In genomic region chr4:53204482-53204881, GRCm38 (mm10) we compare ENCODE assay signal across 24 mouse cellular contexts. TPM values are rescaled to one million over a fixed set of nuclear protein-coding genes. Genes with fewer than 3 reads are reported as not detected.
DNase-seq lines count a peak whose midpoint lies in the region; ATAC-seq and TF ChIP-seq lines count a peak whose summit lies in the region.
"Had no signal": no experiment of that assay in that cellular context is flagged by ENCODE, and none has a peak within 500 bp of the region (broad histone marks: within the 10 kb centered on the region; RNA-seq: fewer than 3 reads in every experiment).

No protein-coding gene starts in this region.

- H3K9me3 ChIP-seq in hindbrain, embryonic 10.5 days, result no peaks in the 10 kb centered on the region
- H3K9me3 ChIP-seq in hindbrain, embryonic 14.5 days (ENCODE audit: control insufficient read depth, low read length), result no peaks in the 10 kb centered on the region
- H3K9me3 ChIP-seq: forebrain, embryonic 10.5 days; forebrain, embryonic 13.5 days; heart, embryonic 10.5 days; heart, embryonic 13.5 days had no signal

- no peak overlapping the region for H3K4me3 ChIP-seq in hindbrain, embryonic 10.5 days
- H3K4me3 ChIP-seq in hindbrain, embryonic 14.5 days (replicated peaks; ENCODE audit: low read length), result no peak overlapping the region
- no peak overlapping the region for H3K4me3 ChIP-seq in layer of hippocampus, adult 2 months
- H3K4me3 ChIP-seq: forebrain, embryonic 10.5 days; forebrain, embryonic 13.5 days; heart, adult 2 months; heart, embryonic 10.5 days; heart, embryonic 13.5 days had no signal

- no peak for ATAC-seq in hindbrain, embryonic 14.5 days (ENCODE audit: low FRiP score)
- ATAC-seq: CD4-positive, CD25-positive, alpha-beta regulatory T cell, adult 4 months; forebrain, embryonic 13.5 days; forebrain, embryonic 16.5 days; inflammation-experienced regulatory T-cells, adult 6 months had no signal

- no peak overlapping the region for H3K4me2 ChIP-seq in hindbrain, embryonic 14.5 days (replicated peaks)
- H3K4me2 ChIP-seq: forebrain, embryonic 13.5 days; heart, embryonic 13.5 days had no signal

- H3K27ac ChIP-seq in hindbrain, embryonic 10.5 days, result no peak overlapping the region
- no peak overlapping the region for H3K27ac ChIP-seq in hindbrain, embryonic 14.5 days
- H3K27ac ChIP-seq in layer of hippocampus, adult 2 months, result 0 out of 2 replicates have a peak overlapping the region, but pooled peaks have one; percentile 14
- H3K27ac ChIP-seq: forebrain, embryonic 10.5 days; forebrain, embryonic 13.5 days; heart, adult 2 months; heart, embryonic 10.5 days; heart, embryonic 13.5 days had no signal

- no peaks in the 10 kb centered on the region for H3K36me3 ChIP-seq in hindbrain, embryonic 10.5 days
- no peaks in the 10 kb centered on the region for H3K36me3 ChIP-seq in hindbrain, embryonic 14.5 days (replicated peaks; ENCODE audit: control insufficient read depth, insufficient read depth)
- H3K36me3 ChIP-seq: forebrain, embryonic 10.5 days; heart, embryonic 10.5 days; heart, embryonic 13.5 days had no signal

- peaks cover 13% of the 10 kb centered on the region; the same call in 1 of the 2 replicates for H3K4me1 ChIP-seq in hindbrain, embryonic 10.5 days (replicated peaks)
- H3K4me1 ChIP-seq in hindbrain, embryonic 14.5 days (replicated peaks; ENCODE audit: control insufficient read depth, insufficient read depth, low read length), result 0 out of 2 replicates have a peak, but pooled peaks cover 3% of the 10 kb centered on the region
- H3K4me1 ChIP-seq: forebrain, embryonic 10.5 days; forebrain, embryonic 13.5 days; heart, embryonic 10.5 days; heart, embryonic 13.5 days had no signal

- peak; percentile 15 for DNase-seq in hindbrain, embryonic 10.5 days (ENCODE audit: low spot score)
- no peak for DNase-seq in hindbrain, embryonic 14.5 days (ENCODE audit: low spot score)
- no peak for DNase-seq in layer of hippocampus, adult 2 months (ENCODE audit: low spot score in 2 of 2)
- no peak for DNase-seq in layer of hippocampus, postnatal 10 days (ENCODE audit: low spot score in 2 of 2)
- DNase-seq in mesoderm, embryonic 11.5 days (ENCODE audit: low read depth, low spot score), result peak; percentile 16
- DNase-seq in adrenal gland, adult 18-20 months (ENCODE audit: low spot score in 2 of 2), result no peak
- DNase-seq: adrenal gland, adult 8-10 months; adrenal gland, postnatal 25 days; cerebellum, adult 11-12 months; cerebellum, adult 8-10 months; cerebellum, postnatal 10 days; cerebellum, postnatal 36 days; gastrocnemius, postnatal 10 days; gastrocnemius, postnatal 36 days; heart, adult 2 months; heart, postnatal 14 days; heart, postnatal 4 days had no signal

- no peak for TF ChIP-seq CTCF in layer of hippocampus, adult 2 months (conservative IDR thresholded peaks at IDR 0.05)

- 66% methylated on average over 7 of the region's 7 CpGs for WGBS in hindbrain, embryonic 10.5 days
- WGBS in hindbrain, embryonic 14.5 days, result 56% methylated on average over 7 of the region's 7 CpGs

- H3K27me3 ChIP-seq in hindbrain, embryonic 10.5 days (ENCODE audit: insufficient read depth, poor library complexity, severe bottlenecking), result no peaks in the 10 kb centered on the region
- H3K27me3 ChIP-seq in hindbrain, embryonic 14.5 days (ENCODE audit: control insufficient read depth, insufficient read depth, low read length), result no peaks in the 10 kb centered on the region
- H3K27me3 ChIP-seq: forebrain, embryonic 13.5 days; heart, embryonic 13.5 days had no signal

- H3K9ac ChIP-seq in hindbrain, embryonic 14.5 days, result no peak overlapping the region
- H3K9ac ChIP-seq: forebrain, embryonic 13.5 days; heart, embryonic 13.5 days had no signal

RNA-seq across cellular contexts. Expression of gene Abca1, which starts 44.8 kb away (rescaled TPM):
- 2.7 and 3.6 TPM in 2 replicates for polyA plus RNA-seq in hindbrain, embryonic 10.5 days (2016; fragmentation: Nextera tagmentation; extraction: Ambion mirVana)
- polyA plus RNA-seq in hindbrain, embryonic 14.5 days (2014; fragmentation: Nextera tagmentation; extraction: Ambion mirVana), result 17.3 and 18.8 TPM in 2 replicates
- total RNA-seq in layer of hippocampus, adult 2 months (2021), result 10 to 100 TPM; 20.7 to 22.3 TPM
- 10 to 100 TPM; 38.2 to 40.5 TPM for total RNA-seq in layer of hippocampus, postnatal 10 days (2021)
- total RNA-seq in adrenal gland, adult 18-20 months (2021), result 100 to 1,000 TPM in 1 of 2 experiments, 10 to 100 TPM in 1; 71.5 to 274 TPM

Comparison
In these comparisons a context has a peak if more than half of its experiments do, and no peak if none do; other contexts are left out.
1. DNase-seq: peak in hindbrain, embryonic 10.5 days (single experiment) and mesoderm, embryonic 11.5 days (single experiment); none in hindbrain, embryonic 14.5 days (single experiment), layer of hippocampus, adult 2 months (0 of 2), layer of hippocampus, postnatal 10 days (0 of 2) and adrenal gland, adult 18-20 months (0 of 2).